Mouse (Mus musculus): ENCODE results near the gene Adk. TPM values are rescaled to one million over a fixed set of nuclear protein-coding genes. Genes with fewer than 3 reads are reported as not detected.

Adk gene
- total and polyA plus RNA-seq, 3 experiments: 69.0 to 479 (median 102) TPM

DNA sequence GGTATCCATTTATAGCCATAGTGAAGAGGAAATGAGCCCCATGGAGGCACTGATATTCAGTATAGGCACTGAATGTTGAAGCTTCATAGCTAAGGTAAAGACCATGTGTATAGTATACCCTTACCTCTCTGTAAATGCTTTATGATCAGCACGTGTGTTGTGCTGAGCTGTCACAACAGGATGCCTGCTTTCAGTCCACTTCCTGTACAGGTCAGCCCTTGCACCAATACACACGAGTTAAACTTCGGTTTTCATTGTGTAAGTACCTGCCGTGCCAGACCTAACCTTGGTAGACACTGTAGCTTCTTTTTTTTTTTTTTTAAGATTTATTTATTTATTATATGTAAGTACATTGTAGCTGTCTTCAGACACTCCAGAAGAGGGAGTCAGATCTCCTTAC lies 381.0 kb downstream of the Adk start:
- Histone ChIP-seq H3K27ac (ENCODE audit: control insufficient read depth, low read depth, low read length) (no peak overlapping the region), H3K4me3 (ENCODE audit: control insufficient read depth in 1 of 2, insufficient read depth in 1 of 2, low read depth in 2 of 2, low read length in 2 of 2) (no peak overlapping the region), H3K27me3 (ENCODE audit: control insufficient read depth in 1 of 2, insufficient read depth in 2 of 2, low read length in 2 of 2) (no peaks in the 10 kb centered on the region), H3K9me3 (replicated peaks; ENCODE audit: insufficient read depth, low read length) (no peaks in the 10 kb centered on the region), H3K4me1 (ENCODE audit: control insufficient read depth in 1 of 2, insufficient read depth in 2 of 2, low read length in 2 of 2) (no peaks in the 10 kb centered on the region), H3K79me2 (ENCODE audit: control insufficient read depth, insufficient read depth, low read length, poor library complexity) (no peaks in the 10 kb centered on the region), H3K9ac (ENCODE audit: control insufficient read depth, low read depth, low read length, poor library complexity, severe bottlenecking) (no peak overlapping the region), H3K36me3 (ENCODE audit: control insufficient read depth in 1 of 2, insufficient read depth in 2 of 2, low read length in 2 of 2) (no peaks in the 10 kb centered on the region)
- TF ChIP-seq ZNF384 (IDR thresholded peaks at IDR 0.05; ENCODE audit: low read depth, low read length) (no peak), POLR2AphosphoS2 (IDR thresholded peaks at IDR 0.05; ENCODE audit: low read length) (no peak), ZC3H11A (IDR thresholded peaks at IDR 0.05; ENCODE audit: low read depth, low read length) (no peak), BHLHE40 (IDR thresholded peaks at IDR 0.05; ENCODE audit: borderline replicate concordance, low read depth, low read length) (no peak), UBTF (IDR thresholded peaks at IDR 0.05; ENCODE audit: borderline replicate concordance, insufficient read depth, low read depth, low read length) (no peak), SMC3 (IDR thresholded peaks at IDR 0.05; ENCODE audit: low read depth, low read length) (no peak), MAX (IDR thresholded peaks at IDR 0.05; ENCODE audit: low read length) (no peak), MXI1 (IDR thresholded peaks at IDR 0.05; ENCODE audit: low read depth, low read length) (no peak), NELFE (IDR thresholded peaks at IDR 0.05; ENCODE audit: low read depth, low read length) (no peak), CTCF (IDR thresholded peaks at IDR 0.05 in 2 of 3, conservative IDR thresholded peaks at IDR 0.05 in 1 of 3; ENCODE audit: control insufficient read depth in 1 of 3, insufficient read depth in 1 of 3, low read depth in 2 of 3, low read length in 3 of 3, poor library complexity in 1 of 3, severe bottlenecking in 1 of 3) (no peak), ETS1 (IDR thresholded peaks at IDR 0.05; ENCODE audit: low read depth, low read length) (no peak)
- DNase-seq (ENCODE audit: low read depth, low spot score): no peak

- DNase-seq (ENCODE audit: low read depth, low spot score): no peak
- H3K4me1 ChIP-seq (ENCODE audit: control insufficient read depth in 1 of 2, insufficient read depth in 2 of 2, low read length in 2 of 2): no peaks in the 10 kb centered on the region
- H3K79me2 ChIP-seq (ENCODE audit: control insufficient read depth, insufficient read depth, low read length, poor library complexity): no peaks in the 10 kb centered on the region
- H3K36me3 ChIP-seq (ENCODE audit: control insufficient read depth in 1 of 2, insufficient read depth in 2 of 2, low read length in 2 of 2): no peaks in the 10 kb centered on the region
- TF ChIP-seq NRF1 (IDR thresholded peaks at IDR 0.05; ENCODE audit: insufficient read depth, low read depth, low read length, poor library complexity, severe bottlenecking) (no peak), MYB (IDR thresholded peaks at IDR 0.05; ENCODE audit: low read depth, low read length) (no peak), KAT2A (conservative IDR thresholded peaks at IDR 0.05; ENCODE audit: low read depth, low read length) (no peak), CHD2 (IDR thresholded peaks at IDR 0.05; ENCODE audit: low read length) (no peak), MXI1 (IDR thresholded peaks at IDR 0.05; ENCODE audit: low read depth, low read length) (no peak), MEF2A (IDR thresholded peaks at IDR 0.05; ENCODE audit: extremely low read depth, insufficient replicate concordance, low read depth, low read length, poor library complexity, severe bottlenecking) (no peak)
- H3K4me3 ChIP-seq (ENCODE audit: control insufficient read depth in 1 of 2, insufficient read depth in 1 of 2, low read depth in 2 of 2, low read length in 2 of 2): no peak overlapping the region
- H3K9me3 ChIP-seq (replicated peaks; ENCODE audit: insufficient read depth, low read length): no peaks in the 10 kb centered on the region
- H3K27ac ChIP-seq (ENCODE audit: control insufficient read depth, low read depth, low read length): no peak overlapping the region
- no peaks in the 10 kb centered on the region for H3K27me3 ChIP-seq (ENCODE audit: control insufficient read depth in 1 of 2, insufficient read depth in 2 of 2, low read length in 2 of 2)
- no peak overlapping the region for H3K9ac ChIP-seq (ENCODE audit: control insufficient read depth, low read depth, low read length, poor library complexity, severe bottlenecking)
Observed at GRCm38 (mm10) chr14:21433995-21434394, 381.6 kb downstream of the Adk start.
